Mouse (Mus musculus): ENCODE results near the gene Ube2s. TPM values are rescaled to one million over a fixed set of nuclear protein-coding genes. Genes with fewer than 3 reads are reported as not detected.

The Ube2s gene
- polyA plus RNA-seq, 1 experiment from 2014 or later, result 301 TPM

DNA sequence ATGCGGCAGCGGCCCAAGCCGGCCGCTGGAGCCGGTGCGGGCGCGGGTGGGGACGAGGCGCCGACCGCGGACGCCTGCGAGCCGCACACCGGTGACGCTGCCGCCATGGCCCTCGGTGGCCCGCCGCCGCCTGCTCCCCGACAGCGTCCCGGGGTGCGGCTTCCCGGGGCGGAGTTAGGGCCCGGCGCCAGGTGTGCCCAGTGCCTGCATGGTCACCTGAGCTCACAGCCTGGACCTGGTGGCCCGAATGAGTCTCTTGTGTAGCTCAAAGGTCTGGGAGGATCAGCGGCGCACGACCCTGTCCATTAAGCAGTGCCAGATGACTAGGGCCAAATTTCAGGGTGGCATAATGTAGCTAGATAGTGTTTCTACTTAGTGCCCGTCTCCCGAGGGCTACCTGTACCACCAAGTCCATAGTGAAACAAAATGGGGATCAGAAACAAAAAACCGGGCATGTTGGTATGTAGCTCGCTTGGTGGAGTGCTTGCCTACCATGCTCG, 22.9 kb downstream of the Ube2s start, which contains the start of gene Tmem238:
Tmem238 (minus strand) TSS at position 221 of the 500 bp plus-strand sequence.
- peak within 1 kb of the TSS; percentile 90 for H3K4me2 ChIP-seq (replicated peaks)
- no peaks in the 10 kb centered on the region for H3K9me3 ChIP-seq
- H3K27ac ChIP-seq, result peak within 1 kb of the TSS; percentile 58
- H3K36me3 ChIP-seq, result peaks cover 8% of the 10 kb centered on the region
- ATAC-seq, result no peak
- peak within 1 kb of the TSS; percentile 81 for H3K9ac ChIP-seq (replicated peaks)
- peaks cover 26% of the 10 kb centered on the region for H3K4me1 ChIP-seq (replicated peaks)
- peak within 1 kb of the TSS; percentile 55 for H3K4me3 ChIP-seq (replicated peaks)
- 9% methylated on average over 40 of the region's 40 CpGs for WGBS
- peaks cover 23% of the 10 kb centered on the region; the same call in 1 of the 2 replicates for H3K27me3 ChIP-seq

DNA sequence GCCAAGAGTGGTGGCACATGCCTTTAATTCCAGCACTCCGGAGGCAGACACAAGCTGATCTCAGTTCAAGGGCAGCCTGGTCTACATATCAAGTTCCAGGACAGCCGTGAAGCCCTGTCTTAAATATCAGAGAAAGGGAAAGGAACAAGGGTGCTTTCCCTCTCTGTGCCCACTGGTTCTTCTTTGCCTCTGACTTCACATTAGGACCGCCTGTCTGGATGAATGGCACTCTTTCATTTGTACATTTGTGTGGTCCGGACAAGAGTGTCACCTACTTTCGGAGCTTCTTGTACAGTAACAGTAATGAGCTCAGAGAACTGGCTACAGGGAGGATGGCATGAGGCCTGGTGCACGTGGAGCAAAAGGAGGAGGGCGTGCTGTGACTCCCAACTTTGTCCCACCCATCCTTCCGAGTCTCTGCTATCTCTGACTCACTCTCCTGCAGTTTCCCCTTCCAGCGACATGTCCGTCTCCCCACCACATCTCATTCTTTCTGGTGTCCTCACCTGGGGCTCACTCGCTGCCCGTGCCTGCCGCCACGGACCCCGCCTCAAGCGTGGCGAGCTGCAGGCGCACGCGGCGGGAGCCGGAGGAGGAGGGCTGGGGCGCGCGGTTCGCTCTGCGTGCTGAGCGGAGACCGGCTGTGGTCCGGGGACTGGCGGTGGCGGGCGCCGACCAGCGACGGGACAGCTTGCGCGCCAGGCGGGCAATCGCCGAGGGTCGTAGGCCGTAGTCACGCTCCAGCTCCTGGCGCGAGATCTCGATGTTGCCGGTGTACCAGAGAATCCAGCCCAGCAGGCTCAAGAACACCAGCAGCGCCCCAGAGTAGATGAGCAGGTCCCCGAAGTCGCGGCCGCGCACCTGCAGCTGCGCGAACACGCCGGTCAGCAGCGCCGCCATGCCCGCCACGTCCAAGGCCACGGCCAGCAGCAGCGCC, 23.6 kb downstream of the Ube2s start:
- peak; percentile 51 for ATAC-seq
- peak overlapping the region; percentile 55 for H3K4me3 ChIP-seq (replicated peaks)
- H3K27ac ChIP-seq, result peak overlapping the region; percentile 58

DNA sequence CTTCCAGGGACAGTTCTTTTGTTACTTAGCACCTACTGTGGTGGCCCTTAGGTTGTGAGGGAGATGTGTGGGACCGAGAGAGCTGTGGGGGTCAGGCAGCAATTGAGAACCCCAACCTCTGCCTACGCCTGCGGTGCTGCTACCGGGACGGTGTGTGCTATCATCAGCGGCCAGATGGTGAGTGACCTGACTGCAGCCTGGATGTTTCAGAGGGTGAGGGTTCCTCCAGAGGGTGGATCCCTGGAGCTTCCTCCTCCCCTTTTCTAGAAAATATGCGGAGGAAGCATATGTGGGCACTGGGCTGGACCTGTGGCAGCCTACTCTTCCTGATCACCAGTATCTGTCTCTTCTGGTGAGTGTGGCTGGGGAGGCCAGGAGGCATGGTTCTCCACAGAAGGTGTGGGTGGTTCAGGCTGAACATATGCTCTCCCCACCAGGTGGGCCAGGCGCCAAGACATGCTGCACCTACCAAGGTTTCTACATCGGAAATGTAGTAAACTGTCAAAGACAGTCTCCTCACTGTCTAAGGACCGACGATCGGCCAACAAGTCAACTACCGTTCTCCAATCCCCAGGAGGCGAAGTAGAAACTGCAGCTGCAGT, 28.6 kb downstream of the Ube2s start:
- Histone ChIP-seq H3K27ac (no peak overlapping the region), H3K36me3 (no peaks in the 10 kb centered on the region), H3K9ac (replicated peaks) (no peak overlapping the region), H3K9me3 (no peaks in the 10 kb centered on the region), H3K4me2 (replicated peaks) (no peak overlapping the region), H3K4me1 (replicated peaks) (peaks cover 6% of the 10 kb centered on the region), H3K4me3 (replicated peaks) (no peak overlapping the region), H3K27me3 (peaks cover 35% of the 10 kb centered on the region)
- 87% methylated on average over 14 of the region's 14 CpGs for WGBS
- ATAC-seq, result no peak

More for the DNA sequence above, 23.6 kb downstream of the Ube2s start:
- WGBS, result 2% methylated on average over 64 of the region's 64 CpGs
- Histone ChIP-seq H3K27me3 (peaks cover 23% of the 10 kb centered on the region; the same call in 1 of the 2 replicates), H3K9ac (replicated peaks) (peak overlapping the region; percentile 81), H3K4me1 (replicated peaks) (peaks cover 19% of the 10 kb centered on the region), H3K36me3 (0 out of 2 replicates have a peak, but pooled peaks cover 1% of the 10 kb centered on the region), H3K4me2 (replicated peaks) (peak overlapping the region; percentile 90), H3K9me3 (no peaks in the 10 kb centered on the region)

DNA sequence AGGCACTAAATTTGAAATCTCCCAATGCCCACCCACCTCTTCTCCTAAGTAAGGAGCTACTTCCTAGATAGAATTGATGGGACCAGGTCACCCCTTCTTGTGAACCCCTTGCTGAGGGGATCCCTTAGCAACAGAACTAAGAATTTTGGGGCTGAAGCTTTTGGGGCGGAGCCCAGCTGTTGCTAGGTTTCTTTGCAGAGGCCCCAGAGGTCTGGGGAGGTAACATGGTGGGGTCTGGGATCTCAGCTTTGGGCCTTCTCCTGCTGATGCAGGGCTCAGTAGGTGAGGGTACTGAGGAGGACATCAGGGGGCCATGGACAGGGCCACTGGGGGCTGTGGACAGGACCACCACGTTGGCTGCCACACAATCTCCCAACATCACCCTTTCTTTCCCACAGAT, 29.6 kb downstream of the Ube2s start, which contains the start of the genes Il11 and Tmem190:
Il11 (minus strand) TSS at position 101 of the 400 bp plus-strand sequence.
Tmem190 (plus strand) TSS at position 179 of the 400 bp plus-strand sequence.
- Histone ChIP-seq H3K4me3 (replicated peaks) (no peak within 1 kb of the TSS), H3K27ac (no peak within 1 kb of the TSS), H3K9me3 (no peaks in the 10 kb centered on the region), H3K4me2 (replicated peaks) (no peak within 1 kb of the TSS), H3K9ac (replicated peaks) (no peak within 1 kb of the TSS), H3K27me3 (peaks cover 40% of the 10 kb centered on the region), H3K4me1 (replicated peaks) (peaks cover 2% of the 10 kb centered on the region), H3K36me3 (no peaks in the 10 kb centered on the region)
- no peak for ATAC-seq
- WGBS, result 70% methylated on average over 2 of the region's 2 CpGs

DNA sequence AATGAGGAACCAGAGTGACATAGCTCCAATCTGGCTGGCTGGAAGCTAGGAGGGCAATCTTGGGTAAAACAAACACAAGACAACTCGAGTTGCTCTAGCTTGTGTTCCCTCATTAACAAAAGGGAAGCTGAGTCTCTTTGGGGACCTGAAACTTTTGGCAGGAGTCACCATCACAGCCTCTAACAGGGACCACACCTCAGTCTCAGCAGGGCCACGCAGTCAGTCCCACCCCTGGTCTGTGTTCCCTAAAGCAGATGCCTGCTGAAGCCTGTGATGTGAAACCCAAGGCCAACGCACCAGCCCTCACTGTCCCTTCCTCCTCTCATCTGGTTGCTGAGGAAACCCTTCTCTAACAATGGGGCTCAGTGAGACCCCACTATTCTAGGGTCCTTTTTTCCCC, 30.3 kb downstream of the Ube2s start:
- H3K27ac ChIP-seq, result no peak overlapping the region
- no peak overlapping the region for H3K4me2 ChIP-seq (replicated peaks)
- no peak overlapping the region for H3K9ac ChIP-seq (replicated peaks)
- no peak overlapping the region for H3K4me3 ChIP-seq (replicated peaks)
- WGBS, result 49% methylated on average over 3 of the region's 3 CpGs
- ATAC-seq, result no peak
- no peaks in the 10 kb centered on the region for H3K36me3 ChIP-seq
- peaks cover 40% of the 10 kb centered on the region for H3K27me3 ChIP-seq
- H3K4me1 ChIP-seq (replicated peaks), result peaks cover 4% of the 10 kb centered on the region
- H3K9me3 ChIP-seq, result no peaks in the 10 kb centered on the region

DNA sequence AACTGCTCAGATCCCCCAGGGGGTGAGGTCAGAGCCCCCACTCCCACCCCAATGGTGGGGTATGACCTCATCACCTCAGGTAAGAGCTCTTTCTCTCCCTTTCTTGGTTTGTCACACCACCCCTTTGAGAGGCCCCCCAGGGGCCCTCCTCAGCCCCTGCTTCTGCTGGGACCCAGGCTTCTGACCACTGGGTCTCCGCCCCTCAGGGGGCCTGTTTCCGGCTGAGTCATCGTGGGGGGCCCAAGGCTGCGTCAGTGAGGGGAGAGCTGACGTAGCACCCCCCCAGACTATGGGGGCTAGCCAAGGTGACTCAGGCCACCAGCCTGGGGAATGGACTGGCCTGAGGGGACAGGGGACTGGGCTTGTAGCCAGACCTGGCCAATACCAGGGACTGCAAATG, 32.5 kb downstream of the Ube2s start:
- Histone ChIP-seq H3K9ac (replicated peaks) (no peak overlapping the region), H3K27me3 (peaks cover 60% of the 10 kb centered on the region), H3K4me1 (replicated peaks) (peaks cover 9% of the 10 kb centered on the region), H3K36me3 (no peaks in the 10 kb centered on the region), H3K4me2 (replicated peaks) (no peak overlapping the region), H3K4me3 (replicated peaks) (no peak overlapping the region), H3K9me3 (no peaks in the 10 kb centered on the region), H3K27ac (no peak overlapping the region)
- no peak for ATAC-seq
- WGBS, result 43% methylated on average over 5 of the region's 5 CpGs

DNA sequence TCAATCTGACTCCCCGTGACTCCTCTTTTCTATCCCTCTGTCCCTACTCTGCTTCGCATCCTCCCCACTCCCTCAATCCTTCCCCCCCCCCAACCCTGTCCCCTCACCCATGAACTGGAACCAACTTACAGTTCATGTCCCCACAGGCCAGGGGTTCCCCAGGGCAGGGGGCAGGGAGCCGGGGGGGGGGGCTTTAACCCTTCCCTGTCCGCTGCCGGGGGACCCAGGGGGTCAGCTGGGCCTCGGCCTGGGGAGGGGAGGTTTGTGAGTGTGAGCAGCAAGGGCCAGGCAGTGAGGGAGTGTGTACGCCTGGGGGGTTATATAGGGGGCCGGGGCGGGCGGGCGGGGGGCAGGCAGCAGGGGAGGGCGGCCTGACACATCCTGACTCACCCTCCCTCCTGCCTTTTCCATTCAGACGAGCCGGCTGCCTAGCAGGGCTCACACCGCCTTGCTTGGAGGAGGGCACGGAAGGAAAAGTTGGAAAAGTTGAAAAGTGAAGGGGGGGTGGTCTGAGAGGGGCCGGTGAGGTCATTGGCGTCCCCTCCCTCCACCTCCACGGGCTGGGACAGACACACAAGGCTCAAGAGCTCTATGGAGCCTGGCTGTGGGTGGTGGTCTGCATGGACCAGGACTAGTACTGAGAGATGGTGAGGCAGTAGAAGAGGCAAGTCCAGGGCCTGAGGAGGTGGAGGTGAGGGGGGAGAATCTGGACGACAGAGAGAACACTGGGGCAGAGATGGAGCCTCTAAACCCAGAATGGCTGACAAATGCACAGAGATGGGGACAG, 34.3 kb downstream of the Ube2s start:
- no peaks in the 10 kb centered on the region for H3K9me3 ChIP-seq
- H3K36me3 ChIP-seq, result no peaks in the 10 kb centered on the region
- no peak overlapping the region for H3K4me2 ChIP-seq (replicated peaks)
- no peak overlapping the region for H3K27ac ChIP-seq
- ATAC-seq, result no peak
- H3K9ac ChIP-seq (replicated peaks), result no peak overlapping the region
- WGBS, result 6% methylated on average over 15 of the region's 20 CpGs
- no peak overlapping the region for H3K4me3 ChIP-seq (replicated peaks)
- peaks cover 9% of the 10 kb centered on the region for H3K4me1 ChIP-seq (replicated peaks)
- peaks cover 63% of the 10 kb centered on the region for H3K27me3 ChIP-seq

DNA sequence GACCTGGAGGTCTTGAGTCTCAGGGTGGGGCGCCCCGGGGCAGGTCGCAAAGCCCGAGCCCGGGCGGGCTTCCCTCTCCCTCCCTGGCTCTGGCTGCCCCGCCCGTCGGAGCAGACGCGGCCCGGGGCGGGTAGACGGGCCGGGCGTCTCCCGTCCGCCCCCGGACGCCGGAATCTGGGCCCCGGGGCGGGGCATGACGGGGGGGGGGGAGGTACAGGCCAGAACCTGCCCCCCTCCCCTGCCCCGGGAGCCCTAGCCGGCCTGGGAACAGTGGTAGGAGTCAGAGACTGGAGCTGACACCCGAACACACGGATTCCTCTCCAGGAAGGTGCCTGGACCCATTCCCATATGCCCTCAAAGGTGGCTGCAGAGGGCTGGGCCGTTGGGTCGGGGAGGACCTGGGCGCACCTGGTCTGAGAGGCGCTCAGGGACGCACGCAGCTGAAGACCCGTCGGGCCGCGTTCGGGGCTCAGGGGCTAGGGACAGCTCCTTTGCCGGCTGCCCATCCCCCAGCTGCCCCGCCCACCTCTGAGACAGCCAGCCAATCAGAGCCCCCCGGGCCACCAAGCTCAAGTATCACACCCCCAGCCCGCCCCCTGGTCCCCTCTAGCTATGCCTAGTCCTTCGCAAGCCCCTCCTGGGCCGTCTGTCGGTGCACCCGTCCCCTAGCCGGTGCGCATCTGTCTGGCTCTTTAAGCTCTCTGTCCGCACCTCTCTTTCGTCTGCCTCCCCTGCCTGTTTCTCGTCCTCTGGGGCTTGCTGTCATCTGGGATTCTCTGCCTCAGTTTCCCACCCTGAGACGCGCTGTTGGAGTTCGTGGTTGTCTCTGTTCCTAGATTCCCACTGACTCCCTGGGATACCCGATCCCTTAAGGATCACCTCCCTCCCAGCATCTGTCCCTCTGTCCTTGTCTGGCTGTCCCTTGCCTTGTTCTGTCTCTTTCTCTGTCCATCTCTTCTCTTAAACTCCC, 35.2 kb downstream of the Ube2s start:
- peak overlapping the region; percentile 34 for H3K4me3 ChIP-seq (replicated peaks)
- H3K27ac ChIP-seq, result no peak overlapping the region
- peaks cover 9% of the 10 kb centered on the region for H3K4me1 ChIP-seq (replicated peaks)
- no peaks in the 10 kb centered on the region for H3K9me3 ChIP-seq
- H3K4me2 ChIP-seq (replicated peaks), result peak overlapping the region; percentile 53
- H3K36me3 ChIP-seq, result no peaks in the 10 kb centered on the region
- H3K9ac ChIP-seq (replicated peaks), result peak overlapping the region; percentile 48
- H3K27me3 ChIP-seq, result peaks cover 63% of the 10 kb centered on the region
- peak; percentile 81 for ATAC-seq
- WGBS, result under 1% methylated on average over 32 of the region's 56 CpGs

DNA sequence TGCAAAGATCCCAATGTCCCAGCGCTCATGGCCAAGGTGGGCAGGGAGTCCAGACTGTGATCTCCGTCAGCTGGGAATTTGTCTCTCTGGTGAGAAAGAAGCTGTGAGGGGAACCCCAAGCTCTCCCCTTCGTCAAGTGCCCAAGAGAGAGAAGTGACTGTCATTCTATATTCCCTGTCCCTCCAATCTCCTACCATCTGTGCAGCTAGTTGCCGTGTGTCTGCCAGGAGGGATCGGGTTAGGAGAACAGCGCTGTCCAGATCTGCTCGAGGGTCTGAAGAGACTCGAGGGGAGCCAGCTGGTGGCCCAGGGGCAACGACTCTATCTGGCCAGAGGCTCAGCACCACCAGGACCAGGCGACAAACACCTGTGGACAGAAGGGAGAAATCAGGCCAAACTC, 36.3 kb downstream of the Ube2s start:
- H3K9ac ChIP-seq (replicated peaks), result no peak overlapping the region
- 53% methylated on average over 10 of the region's 10 CpGs for WGBS
- peaks cover 9% of the 10 kb centered on the region for H3K4me1 ChIP-seq (replicated peaks)
- H3K9me3 ChIP-seq, result no peaks in the 10 kb centered on the region
- no peak for ATAC-seq
- H3K4me2 ChIP-seq (replicated peaks), result no peak overlapping the region
- peaks cover 63% of the 10 kb centered on the region for H3K27me3 ChIP-seq
- no peaks in the 10 kb centered on the region for H3K36me3 ChIP-seq
- H3K27ac ChIP-seq, result no peak overlapping the region
- no peak overlapping the region for H3K4me3 ChIP-seq (replicated peaks)

DNA sequence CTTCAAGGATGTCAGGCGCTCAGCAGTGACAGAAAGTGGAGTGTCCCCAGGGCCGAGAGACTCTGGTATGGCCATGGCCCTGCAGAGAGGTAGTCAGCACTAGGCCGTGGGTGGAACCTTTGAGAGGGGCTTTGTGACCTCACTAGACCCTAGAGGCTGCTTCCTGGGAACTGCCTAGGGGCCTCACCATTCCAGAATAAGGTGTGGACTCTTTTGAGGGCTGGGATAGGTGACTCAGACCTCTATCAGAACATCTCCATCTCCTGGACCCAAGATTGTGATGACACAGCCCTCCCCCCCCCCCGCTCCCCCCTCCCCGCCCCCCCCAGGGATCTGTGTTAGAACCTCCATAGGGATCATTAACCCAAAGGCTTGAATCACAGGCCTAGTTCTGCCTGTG, 41.2 kb downstream of the Ube2s start, which contains the start of gene Fam71e2:
Fam71e2 (minus strand) TSS at position 101 of the 400 bp plus-strand sequence.
- no peak for ATAC-seq
- Histone ChIP-seq H3K4me3 (replicated peaks) (no peak within 1 kb of the TSS), H3K9ac (replicated peaks) (no peak within 1 kb of the TSS), H3K27ac (no peak within 1 kb of the TSS), H3K27me3 (peaks cover 16% of the 10 kb centered on the region), H3K4me1 (replicated peaks) (no peaks in the 10 kb centered on the region), H3K36me3 (no peaks in the 10 kb centered on the region), H3K9me3 (no peaks in the 10 kb centered on the region), H3K4me2 (replicated peaks) (no peak within 1 kb of the TSS)
- 73% methylated on average over 5 of the region's 5 CpGs for WGBS
